Mouse (Mus musculus): ENCODE data around the gene Wdr25.

The Wdr25 gene

GRCm38 (mm10) chr12:108993046-108993445, 99.6 kb downstream of the Wdr25 start:
- DNase-seq = no peak

- DNase-seq = peak; percentile 87
These were observed 101.1 kb downstream of the Wdr25 start for GRCm38 (mm10) chr12:108994436-108995031.

- DNase-seq = peak; percentile 30
These were observed 102.7 kb downstream of the Wdr25 start for GRCm38 (mm10) chr12:108995976-108996636.

GRCm38 (mm10) chr12:108997249-108997648, 103.8 kb downstream of the Wdr25 start:
- no peak for DNase-seq

GRCm38 (mm10) chr12:109002978-109003377, 109.5 kb downstream of the Wdr25 start:
- DNase-seq = no peak

- DNase-seq = no peak
These were observed 116.7 kb downstream of the Wdr25 start for GRCm38 (mm10) chr12:109010070-109010649.

- no peak for DNase-seq
These were observed 128.8 kb downstream of the Wdr25 start for GRCm38 (mm10) chr12:109022181-109022691.

GRCm38 (mm10) chr12:109022966-109023365, 129.5 kb downstream of the Wdr25 start:
- DNase-seq = no peak

- DNase-seq = peak; percentile 51
These were observed 130.3 kb downstream of the Wdr25 start for GRCm38 (mm10) chr12:109023780-109024179.

- no peak for DNase-seq
These were observed 143.6 kb downstream of the Wdr25 start for GRCm38 (mm10) chr12:109037026-109037425.

- DNase-seq = no peak
These were observed 144.9 kb downstream of the Wdr25 start for GRCm38 (mm10) chr12:109038179-109038819.

GRCm38 (mm10) chr12:109039311-109039710, 145.9 kb downstream of the Wdr25 start:
- no peak for DNase-seq

GRCm38 (mm10) chr12:109044497-109044896, 151.1 kb downstream of the Wdr25 start:
- peak; percentile 40 for DNase-seq

- DNase-seq = no peak
These were observed 152.2 kb downstream of the Wdr25 start for GRCm38 (mm10) chr12:109045581-109045980.

- DNase-seq = no peak
These were observed 156.5 kb downstream of the Wdr25 start for GRCm38 (mm10) chr12:109049949-109050348.

GRCm38 (mm10) chr12:109053020-109053806, 159.8 kb downstream of the Wdr25 start:
- DNase-seq = peak; percentile 41

- DNase-seq = peak; percentile 37
These were observed 164.3 kb downstream of the Wdr25 start for GRCm38 (mm10) chr12:109057736-109058135.

GRCm38 (mm10) chr12:109058660-109059059, 165.2 kb downstream of the Wdr25 start:
- no peak for DNase-seq

- DNase-seq = peak; percentile 77
These were observed 174.2 kb downstream of the Wdr25 start for GRCm38 (mm10) chr12:109067561-109068135.

- peak; percentile 47 for DNase-seq
These were observed 174.8 kb downstream of the Wdr25 start, which contains the start of gene Begain for GRCm38 (mm10) chr12:109068167-109068653. Gene Begain (minus strand): TSS chr12:109068217.

- no peak for DNase-seq
These were observed 175.3 kb downstream of the Wdr25 start for GRCm38 (mm10) chr12:109068738-109069137.

GRCm38 (mm10) chr12:109069751-109070150, 176.3 kb downstream of the Wdr25 start:
- peak; percentile 54 for DNase-seq
